Mouse (Mus musculus): ENCODE measurements around the gene Mn1.

DNA sequence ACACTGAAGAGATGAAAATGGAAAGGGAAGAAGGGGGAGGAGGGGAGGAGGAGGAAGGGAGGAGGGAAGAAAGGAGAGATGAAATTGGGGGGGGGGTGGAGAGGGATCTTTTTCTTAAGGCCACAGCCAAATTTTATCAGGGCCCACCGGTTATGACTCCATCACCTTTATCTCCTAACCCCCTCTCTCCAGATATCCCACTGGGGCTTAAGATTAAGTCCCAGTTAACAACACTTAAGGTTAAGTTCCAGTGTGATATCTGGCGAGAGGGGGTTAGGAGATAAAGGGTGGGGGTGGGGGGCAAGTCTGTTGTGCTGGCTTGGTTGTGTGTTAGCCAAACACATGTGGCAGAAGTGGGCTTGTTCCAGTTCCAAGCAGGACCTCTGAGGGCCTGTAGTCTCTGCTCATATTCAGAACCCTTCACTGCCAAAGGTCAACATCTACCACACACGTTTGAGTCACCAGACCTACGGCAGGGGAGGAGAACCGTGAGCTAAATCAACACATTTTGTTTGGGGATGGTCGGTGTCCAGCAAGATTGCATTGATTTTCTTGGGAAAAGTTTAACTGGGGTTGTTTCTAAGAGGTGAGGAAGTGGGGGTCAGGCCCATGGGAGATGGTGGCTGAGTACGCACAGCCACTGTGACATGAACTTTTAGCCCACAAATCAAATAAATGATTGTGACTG lies 52.2 kb downstream of the Mn1 start:
- no peak for TF ChIP-seq CTCF (IDR thresholded peaks at IDR 0.05; ENCODE audit: borderline replicate concordance, insufficient read depth, low read depth, low read length)
- no peak for TF ChIP-seq POLR2A (IDR thresholded peaks at IDR 0.05; ENCODE audit: borderline replicate concordance, insufficient read depth, low read length)
